Mouse (Mus musculus) heart, embryonic 11.5 days (tissue): ENCODE measurements around the gene Zfp64. TPM values are rescaled to one million over a fixed set of nuclear protein-coding genes. Genes with fewer than 3 reads are reported as not detected.

Source experiments
- ATAC-seq: fragments of 200-750 bp; cut with Nextera tagmentation; replicated peaks from 2 replicates; pipeline ENCODE4 v1.8.0; 2017; ENCODE audit warnings: moderate library complexity; ENCODE audit not compliant: insufficient number of reproducible peaks, low FRiP score, low TSS enrichment
- H3K27ac ChIP-seq: fragments of 300-500 bp; sonication (generic); 2 replicates; pipeline ENCODE4 v1.5.1; 2014; ENCODE audit warnings: mild to moderate bottlenecking, low read depth, low read length
- H3K27me3 ChIP-seq: fragments of 300-500 bp; sonication (generic); 2 replicates; pipeline ENCODE4 v1.6.1; 2014; ENCODE audit warnings: mild to moderate bottlenecking, low read length, mixed read lengths; ENCODE audit not compliant: control insufficient read depth, insufficient read depth
- H3K36me3 ChIP-seq: fragments of 300-500 bp; sonication (generic); 2 replicates; pipeline ENCODE4 v1.6.1; 2014; ENCODE audit warnings: mild to moderate bottlenecking, low read length, moderate library complexity, mixed read lengths; ENCODE audit not compliant: control insufficient read depth, insufficient read depth
- H3K4me1 ChIP-seq: fragments of 300-500 bp; sonication (generic); 2 replicates; pipeline ENCODE4 v1.6.1; 2014; ENCODE audit warnings: low read length; ENCODE audit not compliant: control insufficient read depth, insufficient read depth
- H3K4me2 ChIP-seq: fragments of 300-500 bp; sonication (generic); 2 replicates; pipeline ENCODE4 v1.6.1; 2014; ENCODE audit warnings: mild to moderate bottlenecking, moderate library complexity
- H3K4me3 ChIP-seq: fragments of 300-500 bp; sonication (generic); 2 replicates; pipeline ENCODE4 v1.5.1; 2014; ENCODE audit warnings: low read depth, low read length
- H3K9ac ChIP-seq: fragments of 300-500 bp; sonication (generic); 2 replicates; pipeline ENCODE4 v1.6.1; 2014; ENCODE audit warnings: mild to moderate bottlenecking, low read depth, low read length, moderate library complexity
- H3K9me3 ChIP-seq: fragments of 300-500 bp; sonication (generic); replicated peaks from 2 replicates; pipeline ENCODE4 v1.6.1; 2016; ENCODE audit warnings: low read length; ENCODE audit not compliant: control insufficient read depth
- WGBS: fragments of 180-500 bp; shearing (Covaris S2); extraction: QIAGEN DNeasy Blood & Tissue Kit; methylation state at CpG from one replicate; pipeline ENCODE4 v1.1.7; 2014; ENCODE audit not compliant: insufficient replicate concordance; 5-methylcytosine and 5-hydroxymethylcytosine counted together
- polyA plus RNA-seq: library from polyadenylated mRNA; unstranded; fragments of >200 nt; fragmentation: Nextera tagmentation; extraction: Ambion mirVana; gene quantifications from 2 replicates; pipeline ENCODE4 v1.2.1, GENCODE M21; 2014

Gene Zfp64
- polyA plus RNA-seq, 1 experiment from 2014 or later, result 19.2 TPM

DNA sequence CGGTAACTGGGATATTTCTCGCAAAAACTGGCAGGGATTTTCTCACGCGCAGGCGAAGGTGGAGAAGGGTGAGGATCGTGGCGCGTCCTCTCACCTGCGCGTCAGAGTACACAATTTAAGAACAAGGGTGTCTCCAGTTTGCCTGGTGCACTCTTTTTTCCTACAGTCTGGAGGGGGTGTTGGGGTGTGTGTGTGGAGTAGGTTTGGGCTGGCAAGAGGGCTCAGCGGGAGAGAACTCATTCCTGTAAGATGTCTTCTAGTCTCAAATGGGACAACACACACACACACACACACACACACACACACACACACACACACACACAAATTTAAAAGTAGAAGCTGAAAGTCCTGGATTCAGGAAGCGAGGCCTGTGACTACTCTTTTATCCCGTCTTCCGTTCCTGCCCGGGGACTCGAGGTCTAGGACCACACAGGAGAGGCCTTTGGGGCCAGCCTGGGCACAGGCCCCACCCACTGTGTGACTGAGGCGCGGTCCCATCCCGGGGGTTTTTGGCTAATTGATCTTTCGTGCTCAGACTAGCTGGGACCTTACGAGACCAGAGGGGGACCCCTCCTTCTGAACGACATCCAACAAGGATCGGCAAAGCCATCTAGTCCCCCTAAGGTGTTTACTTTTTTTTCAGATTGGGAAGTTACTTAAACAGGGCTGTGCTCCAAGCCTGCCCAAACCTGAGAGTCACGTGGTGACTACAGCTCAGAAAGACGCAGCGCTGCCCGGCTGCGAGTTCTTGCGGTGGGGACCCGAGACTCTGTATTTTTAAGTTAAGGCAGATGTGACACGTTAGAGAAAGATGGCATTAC is 42.3 kb downstream of the Zfp64 start:
- 2% methylated on average over 31 of the region's 31 CpGs for WGBS
- ATAC-seq, result no peak
- Histone ChIP-seq H3K9me3 (no peaks in the 10 kb centered on the region), H3K4me3 (peak overlapping the region; percentile 57), H3K4me1 (peaks cover 8% of the 10 kb centered on the region; the same call in 1 of the 2 replicates), H3K4me2 (peak overlapping the region; percentile 95), H3K27me3 (peaks cover 45% of the 10 kb centered on the region), H3K27ac (no peak overlapping the region), H3K36me3 (no peaks in the 10 kb centered on the region), H3K9ac (no peak overlapping the region)

DNA sequence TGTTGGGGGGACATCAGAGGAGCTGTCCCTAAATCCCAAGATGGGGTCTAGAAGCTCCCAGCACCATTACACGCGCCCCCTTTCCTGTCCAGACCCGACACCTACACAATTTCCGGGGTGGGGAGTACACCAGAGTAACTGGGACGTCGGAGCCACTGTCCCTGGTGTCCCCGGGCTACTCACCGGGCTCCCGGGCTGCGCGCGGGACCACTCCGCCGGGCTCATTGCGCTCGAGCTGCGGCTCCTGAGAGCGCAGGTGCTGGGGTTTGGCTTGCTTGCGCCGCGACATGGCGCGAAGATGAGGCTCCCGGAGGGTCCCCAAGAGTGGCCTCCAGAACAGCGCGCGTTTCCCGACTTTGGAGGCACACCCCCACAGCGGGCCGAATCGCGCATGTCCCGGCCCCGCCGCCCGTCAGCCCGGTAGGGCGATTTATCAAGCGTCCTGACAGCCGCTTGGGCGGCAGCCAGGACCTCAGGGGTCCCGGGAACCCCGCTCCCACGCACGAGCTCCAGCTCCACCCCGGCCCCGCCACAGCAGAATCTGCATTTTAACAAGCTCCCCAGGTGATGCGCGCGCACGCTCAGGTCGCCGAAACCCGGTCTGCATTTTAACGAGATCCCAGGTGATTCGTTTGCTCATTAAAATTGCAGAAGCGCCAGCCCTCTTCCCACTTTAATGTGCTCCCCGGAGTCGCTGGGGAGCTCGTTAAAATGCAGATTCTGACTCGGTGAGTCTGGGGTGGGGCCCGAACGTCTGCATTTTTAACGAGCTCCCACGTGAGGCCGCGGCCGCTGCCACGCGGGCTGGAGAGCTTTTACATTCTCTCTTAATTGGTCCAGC is 43.1 kb downstream of the Zfp64 start:
- peaks cover 46% of the 10 kb centered on the region for H3K27me3 ChIP-seq

DNA sequence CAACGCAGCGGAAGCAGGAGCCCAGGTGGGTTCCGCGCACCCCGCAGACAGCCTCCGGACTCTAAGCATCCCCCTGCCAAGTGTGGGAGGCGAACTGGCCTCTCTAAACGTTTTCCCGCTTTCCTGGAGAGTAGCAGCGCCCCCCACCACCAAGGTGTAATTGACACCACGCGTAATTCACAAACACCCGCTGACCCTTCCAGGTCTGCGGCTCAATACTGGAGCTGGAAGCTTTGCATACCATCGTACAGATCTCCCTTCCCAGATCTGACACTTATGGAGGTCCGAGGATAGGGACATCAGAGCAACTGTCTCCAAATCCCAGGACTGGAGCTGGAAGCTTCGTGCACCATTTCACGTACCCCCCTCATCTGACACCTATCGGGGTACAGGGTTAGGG is 43.9 kb downstream of the Zfp64 start:
- Histone ChIP-seq H3K9ac (no peak overlapping the region), H3K27me3 (peaks cover 51% of the 10 kb centered on the region), H3K4me2 (peak overlapping the region; percentile 95), H3K36me3 (no peaks in the 10 kb centered on the region), H3K4me1 (peaks cover 8% of the 10 kb centered on the region; the same call in 1 of the 2 replicates), H3K27ac (no peak overlapping the region), H3K4me3 (peak overlapping the region; percentile 57), H3K9me3 (no peaks in the 10 kb centered on the region)
- WGBS, result 3% methylated on average over 19 of the region's 19 CpGs
- no peak for ATAC-seq

More for the DNA sequence above, 43.1 kb downstream of the Zfp64 start:
- no peak overlapping the region for H3K27ac ChIP-seq
- no peak for ATAC-seq
- H3K36me3 ChIP-seq, result no peaks in the 10 kb centered on the region
- WGBS, result under 1% methylated on average over 70 of the region's 70 CpGs
- H3K4me3 ChIP-seq, result peak overlapping the region; percentile 57
- no peaks in the 10 kb centered on the region for H3K9me3 ChIP-seq
- H3K4me1 ChIP-seq, result peaks cover 8% of the 10 kb centered on the region; the same call in 1 of the 2 replicates
- peak overlapping the region; percentile 22; the same call in 1 of the 2 replicates for H3K9ac ChIP-seq
- peak overlapping the region; percentile 95 for H3K4me2 ChIP-seq

DNA sequence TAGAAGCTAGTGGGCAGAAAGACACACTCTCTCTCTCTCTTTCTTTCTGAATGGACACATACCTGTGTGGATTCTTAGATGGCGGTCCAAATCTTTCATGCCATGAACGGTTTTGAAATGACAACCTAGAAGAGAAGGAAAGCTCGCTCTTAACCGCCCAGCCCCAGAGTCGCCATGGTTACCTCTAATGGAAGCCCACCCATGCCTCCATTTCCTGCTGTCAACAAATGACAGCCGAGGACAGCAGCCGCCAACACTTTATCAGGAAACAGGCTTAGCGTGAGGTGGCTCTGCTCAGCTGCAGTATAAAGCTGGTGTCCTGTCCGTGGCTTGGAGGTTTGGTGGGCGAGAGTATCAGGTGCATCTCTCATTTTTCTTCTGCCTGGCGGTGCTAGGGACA is 49.4 kb downstream of the Zfp64 start:
- Histone ChIP-seq H3K27me3 (peaks cover 24% of the 10 kb centered on the region), H3K9me3 (no peaks in the 10 kb centered on the region), H3K4me3 (no peak overlapping the region), H3K27ac (no peak overlapping the region), H3K9ac (no peak overlapping the region), H3K4me2 (no peak overlapping the region), H3K36me3 (no peaks in the 10 kb centered on the region), H3K4me1 (0 out of 2 replicates have a peak, but pooled peaks cover 6% of the 10 kb centered on the region)
- ATAC-seq, result no peak
- 23% methylated on average over 11 of the region's 11 CpGs for WGBS

DNA sequence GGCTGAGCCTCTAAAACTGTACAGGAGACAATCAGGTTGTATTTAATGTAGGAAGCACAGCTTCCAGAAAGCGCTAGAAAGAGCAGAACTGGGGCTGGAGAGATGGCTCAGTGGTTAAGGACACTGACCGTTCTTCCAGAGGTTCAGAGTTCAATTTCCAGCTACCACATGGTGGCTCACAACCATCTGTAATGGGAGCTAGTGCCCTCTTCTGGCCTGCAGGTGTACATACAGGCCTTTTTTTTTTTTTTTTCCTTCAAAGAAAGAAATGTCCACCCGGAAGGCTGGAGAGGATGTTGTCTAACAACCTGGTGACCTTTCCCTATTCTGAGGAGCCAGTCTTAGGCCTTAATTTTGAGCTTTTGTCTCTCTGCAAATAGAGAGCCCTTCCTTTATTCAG is 50.5 kb downstream of the Zfp64 start:
- Histone ChIP-seq H3K27me3 (peaks cover 12% of the 10 kb centered on the region), H3K27ac (no peak overlapping the region), H3K4me3 (no peak overlapping the region), H3K9ac (no peak overlapping the region), H3K36me3 (no peaks in the 10 kb centered on the region), H3K4me1 (0 out of 2 replicates have a peak, but pooled peaks cover 6% of the 10 kb centered on the region), H3K4me2 (no peak overlapping the region), H3K9me3 (no peaks in the 10 kb centered on the region)
- no peak for ATAC-seq
- 57% methylated on average over 3 of the region's 3 CpGs for WGBS

DNA sequence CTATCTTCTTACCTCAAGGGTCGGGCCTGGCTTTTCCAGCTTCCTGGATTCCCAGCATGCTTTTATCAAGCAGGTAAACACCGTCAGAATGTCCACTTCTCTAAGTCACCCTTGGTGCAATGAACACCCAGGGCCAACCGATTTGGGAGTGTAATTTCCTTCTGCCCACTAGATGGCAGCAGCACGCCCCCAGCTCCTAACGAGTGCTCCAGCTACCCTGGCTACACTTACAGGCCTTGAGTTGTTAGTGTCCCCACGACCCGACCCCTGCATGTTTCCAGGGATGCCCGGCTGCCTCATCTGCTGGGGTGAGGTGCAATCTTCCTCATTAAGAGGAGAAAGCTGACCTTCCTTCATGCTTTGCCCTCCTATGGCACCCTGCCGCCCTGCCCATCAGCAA is 51.2 kb downstream of the Zfp64 start:
- Histone ChIP-seq H3K27ac (no peak overlapping the region), H3K4me2 (no peak overlapping the region), H3K4me1 (0 out of 2 replicates have a peak, but pooled peaks cover 6% of the 10 kb centered on the region), H3K27me3 (peaks cover 6% of the 10 kb centered on the region), H3K9ac (no peak overlapping the region), H3K9me3 (no peaks in the 10 kb centered on the region), H3K36me3 (no peaks in the 10 kb centered on the region), H3K4me3 (no peak overlapping the region)
- WGBS, result 13% methylated on average over 9 of the region's 9 CpGs
- 0 out of 2 replicates have a peak, but pooled peaks have one; percentile 49 for ATAC-seq

DNA sequence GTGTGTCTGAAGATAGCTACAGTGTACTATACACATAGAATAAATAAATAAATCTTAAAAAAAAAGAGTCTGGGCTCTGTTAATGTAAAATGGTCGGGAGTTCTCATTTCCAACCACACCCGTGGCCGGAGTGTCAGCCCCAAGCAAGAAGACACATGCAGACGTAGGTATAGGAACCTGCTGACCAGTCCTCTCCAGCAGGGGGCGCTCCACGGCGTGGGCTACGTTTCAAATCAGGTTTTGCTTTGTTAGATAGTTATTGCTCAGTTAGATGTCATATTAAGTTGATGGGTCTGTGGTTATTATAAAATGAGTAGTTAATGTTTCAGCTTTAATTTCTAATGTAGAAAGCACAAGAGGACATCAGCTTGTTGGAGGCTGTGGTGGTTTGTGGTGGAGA is 52.8 kb downstream of the Zfp64 start:
- H3K4me2 ChIP-seq, result no peak overlapping the region
- 0 out of 2 replicates have a peak, but pooled peaks cover 6% of the 10 kb centered on the region for H3K4me1 ChIP-seq
- H3K27me3 ChIP-seq, result peaks cover 6% of the 10 kb centered on the region
- no peak overlapping the region for H3K27ac ChIP-seq
- no peaks in the 10 kb centered on the region for H3K36me3 ChIP-seq
- no peaks in the 10 kb centered on the region for H3K9me3 ChIP-seq
- no peak for ATAC-seq
- H3K9ac ChIP-seq, result no peak overlapping the region
- 23% methylated on average over 8 of the region's 8 CpGs for WGBS
- no peak overlapping the region for H3K4me3 ChIP-seq

DNA sequence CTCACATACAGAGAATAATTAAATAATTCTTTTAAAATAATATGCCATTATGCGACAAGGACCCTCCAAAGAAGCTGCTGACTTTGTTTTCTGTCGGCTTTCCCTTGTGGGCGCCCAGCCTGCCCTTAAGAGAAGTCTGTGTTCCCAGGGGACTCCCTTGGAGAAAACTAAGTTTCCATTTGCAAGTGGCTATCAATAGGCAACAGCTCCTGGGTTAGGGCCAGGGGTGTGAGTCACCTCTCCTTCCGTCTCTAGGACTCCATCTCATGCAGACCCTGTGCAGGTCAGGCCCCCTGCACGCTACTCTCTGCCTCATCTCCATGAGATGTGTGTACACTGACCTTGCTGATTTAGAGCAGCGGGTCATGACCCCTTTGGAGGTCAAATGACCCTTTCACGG is 57.5 kb downstream of the Zfp64 start:
- H3K9ac ChIP-seq, result no peak overlapping the region
- ATAC-seq, result no peak
- H3K36me3 ChIP-seq, result no peaks in the 10 kb centered on the region
- H3K4me2 ChIP-seq, result no peak overlapping the region
- no peak overlapping the region for H3K27ac ChIP-seq
- no peaks in the 10 kb centered on the region for H3K4me1 ChIP-seq
- H3K27me3 ChIP-seq, result no peaks in the 10 kb centered on the region
- no peak overlapping the region for H3K4me3 ChIP-seq
- H3K9me3 ChIP-seq, result no peaks in the 10 kb centered on the region
- WGBS, result 82% methylated on average over 7 of the region's 7 CpGs
